Mouse (Mus musculus): ENCODE results near the gene 1700025F22Rik. TPM values are rescaled to one million over a fixed set of nuclear protein-coding genes. Genes with fewer than 3 reads are reported as not detected.
"Not testable (repeated sequence)": the region's sequence is repeated elsewhere in the genome, so short reads cannot be mapped to it uniquely, and the experiment has no call there.

1700025F22Rik gene
- total RNA-seq (2014; fragmentation: Nextera tagmentation) (not detected in 2 replicates), total RNA-seq (2017) (not detected in 2 replicates)

GRCm38 (mm10) chr19:11165172-11165571, at the start of gene 1700025F22Rik:
Gene 1700025F22Rik, minus strand, starts transcription at chr19:11165320.
- peak; percentile 61 for ATAC-seq (replicated peaks; ENCODE audit: low FRiP score, low TSS enrichment, poor library complexity, severe bottlenecking)

GRCm38 (mm10) chr19:11196546-11196945, 31.4 kb upstream of the 1700025F22Rik start, which contains the start of gene Ms4a13:
Gene Ms4a13, minus strand, starts transcription at chr19:11196737.
- no peak for ATAC-seq (replicated peaks; ENCODE audit: low FRiP score, low TSS enrichment, poor library complexity, severe bottlenecking)

- no peak for ATAC-seq (replicated peaks; ENCODE audit: low FRiP score, low TSS enrichment, poor library complexity, severe bottlenecking)
Measured at GRCm38 (mm10) chr19:11192552-11192951, 27.4 kb upstream of the 1700025F22Rik start.

- ATAC-seq (replicated peaks; ENCODE audit: low FRiP score, low TSS enrichment, poor library complexity, severe bottlenecking) = no peak
Measured at GRCm38 (mm10) chr19:11184121-11184520, 19.0 kb upstream of the 1700025F22Rik start.

GRCm38 (mm10) chr19:11177464-11177863, 12.3 kb upstream of the 1700025F22Rik start:
- no peak for ATAC-seq (replicated peaks; ENCODE audit: low FRiP score, low TSS enrichment, poor library complexity, severe bottlenecking)

GRCm38 (mm10) chr19:11157890-11158289, 7.2 kb downstream of the 1700025F22Rik start:
- ATAC-seq (replicated peaks; ENCODE audit: low FRiP score, low TSS enrichment, poor library complexity, severe bottlenecking) = not testable (repeated sequence)

GRCm38 (mm10) chr19:11135336-11135735, 29.8 kb downstream of the 1700025F22Rik start:
- ATAC-seq (replicated peaks; ENCODE audit: low FRiP score, low TSS enrichment, poor library complexity, severe bottlenecking) = no peak

- no peak for ATAC-seq (replicated peaks; ENCODE audit: low FRiP score, low TSS enrichment, poor library complexity, severe bottlenecking)
Measured at GRCm38 (mm10) chr19:11134852-11135251, 30.3 kb downstream of the 1700025F22Rik start.

- not testable (repeated sequence) for ATAC-seq (replicated peaks; ENCODE audit: low FRiP score, low TSS enrichment, poor library complexity, severe bottlenecking)
Measured at GRCm38 (mm10) chr19:11130776-11131175, 34.3 kb downstream of the 1700025F22Rik start, which contains the start of gene 1700017D01Rik. Gene 1700017D01Rik, minus strand, starts transcription at chr19:11130876.

GRCm38 (mm10) chr19:11129702-11130101, 35.4 kb downstream of the 1700025F22Rik start:
- no peak for ATAC-seq (replicated peaks; ENCODE audit: low FRiP score, low TSS enrichment, poor library complexity, severe bottlenecking)

- ATAC-seq (replicated peaks; ENCODE audit: low FRiP score, low TSS enrichment, poor library complexity, severe bottlenecking) = peak; percentile 99
Measured at GRCm38 (mm10) chr19:11121016-11121420, 44.1 kb downstream of the 1700025F22Rik start.

- ATAC-seq (replicated peaks; ENCODE audit: low FRiP score, low TSS enrichment, poor library complexity, severe bottlenecking) = no peak
Measured at GRCm38 (mm10) chr19:11119338-11119737, 45.8 kb downstream of the 1700025F22Rik start.

GRCm38 (mm10) chr19:11107746-11108145, 57.4 kb downstream of the 1700025F22Rik start:
- no peak for ATAC-seq (replicated peaks; ENCODE audit: low FRiP score, low TSS enrichment, poor library complexity, severe bottlenecking)

- no peak for ATAC-seq (replicated peaks; ENCODE audit: low FRiP score, low TSS enrichment, poor library complexity, severe bottlenecking)
Measured at GRCm38 (mm10) chr19:11101880-11102279, 63.2 kb downstream of the 1700025F22Rik start.

GRCm38 (mm10) chr19:11098401-11098800, 66.7 kb downstream of the 1700025F22Rik start:
- no peak for ATAC-seq (replicated peaks; ENCODE audit: low FRiP score, low TSS enrichment, poor library complexity, severe bottlenecking)

- not testable (repeated sequence) for ATAC-seq (replicated peaks; ENCODE audit: low FRiP score, low TSS enrichment, poor library complexity, severe bottlenecking)
Measured at GRCm38 (mm10) chr19:11092131-11092530, 73.0 kb downstream of the 1700025F22Rik start.

Other genes with a start within 250 kb of the 1700025F22Rik start
- not detected in 2 replicates for gene Zp1, start 244.7 kb downstream of the 1700025F22Rik start, total RNA-seq (2014; fragmentation: Nextera tagmentation)
- gene Zp1, start 244.7 kb downstream of the 1700025F22Rik start, total RNA-seq (2017) = not detected in 2 replicates
- not detected in 2 replicates for gene Ptgdr2, start 228.2 kb downstream of the 1700025F22Rik start, total RNA-seq (2014; fragmentation: Nextera tagmentation)
- not detected in 2 replicates for gene Ptgdr2, start 228.2 kb downstream of the 1700025F22Rik start, total RNA-seq (2017)
- 24.8 and 30.6 TPM in 2 replicates for gene Ccdc86, start 216.1 kb downstream of the 1700025F22Rik start, total RNA-seq (2014; fragmentation: Nextera tagmentation)
- 21.0 and 26.2 TPM in 2 replicates for gene Ccdc86, start 216.1 kb downstream of the 1700025F22Rik start, total RNA-seq (2017)
- not detected in 2 replicates for gene Ms4a10, start 190.7 kb downstream of the 1700025F22Rik start, total RNA-seq (2014; fragmentation: Nextera tagmentation)
- not detected in 2 replicates for gene Ms4a10, start 190.7 kb downstream of the 1700025F22Rik start, total RNA-seq (2017)
- not detected in 2 replicates for gene Ms4a15, start 172.1 kb downstream of the 1700025F22Rik start, total RNA-seq (2014; fragmentation: Nextera tagmentation)
- not detected in 2 replicates for gene Ms4a15, start 172.1 kb downstream of the 1700025F22Rik start, total RNA-seq (2017)
- gene Ms4a18, start 147.3 kb downstream of the 1700025F22Rik start, total RNA-seq (2014; fragmentation: Nextera tagmentation) = not detected in 2 replicates
- gene Ms4a18, start 147.3 kb downstream of the 1700025F22Rik start, total RNA-seq (2017) = not detected in 2 replicates
- not detected in 2 replicates for gene Ms4a8a, start 84.2 kb downstream of the 1700025F22Rik start, total RNA-seq (2014; fragmentation: Nextera tagmentation)
- not detected in 2 replicates for gene Ms4a8a, start 84.2 kb downstream of the 1700025F22Rik start, total RNA-seq (2017)
- not detected in 2 replicates for gene 1700017D01Rik, start 34.4 kb downstream of the 1700025F22Rik start, total RNA-seq (2014; fragmentation: Nextera tagmentation)
- gene 1700017D01Rik, start 34.4 kb downstream of the 1700025F22Rik start, total RNA-seq (2017) = not detected in 2 replicates
- not detected in 2 replicates for gene Ms4a13, start 31.4 kb upstream of the 1700025F22Rik start, total RNA-seq (2014; fragmentation: Nextera tagmentation)
- gene Ms4a13, start 31.4 kb upstream of the 1700025F22Rik start, total RNA-seq (2017) = not detected in 2 replicates
- not detected in 2 replicates for gene Ms4a12, start 67.1 kb upstream of the 1700025F22Rik start, total RNA-seq (2014; fragmentation: Nextera tagmentation)
- gene Ms4a12, start 67.1 kb upstream of the 1700025F22Rik start, total RNA-seq (2017) = not detected in 2 replicates
- 3.3 TPM in 1 of 2 replicates, not detected in the other for gene Ms4a1, start 100.9 kb upstream of the 1700025F22Rik start, total RNA-seq (2014; fragmentation: Nextera tagmentation)
- gene Ms4a1, start 100.9 kb upstream of the 1700025F22Rik start, total RNA-seq (2017) = not detected in 2 replicates
- gene Ms4a5, start 118.6 kb upstream of the 1700025F22Rik start, total RNA-seq (2014; fragmentation: Nextera tagmentation) = not detected in 2 replicates
- not detected in 2 replicates for gene Ms4a5, start 118.6 kb upstream of the 1700025F22Rik start, total RNA-seq (2017)
- not detected in 2 replicates for gene Ms4a14, start 149.1 kb upstream of the 1700025F22Rik start, total RNA-seq (2014; fragmentation: Nextera tagmentation)
- not detected in 2 replicates for gene Ms4a14, start 149.1 kb upstream of the 1700025F22Rik start, total RNA-seq (2017)
- gene Ms4a7, start 170.8 kb upstream of the 1700025F22Rik start, total RNA-seq (2014; fragmentation: Nextera tagmentation) = not detected in 2 replicates
- not detected in 2 replicates for gene Ms4a7, start 170.8 kb upstream of the 1700025F22Rik start, total RNA-seq (2017)
- not detected in 2 replicates for gene Ms4a4a, start 210.2 kb upstream of the 1700025F22Rik start, total RNA-seq (2014; fragmentation: Nextera tagmentation)
- gene Ms4a4a, start 210.2 kb upstream of the 1700025F22Rik start, total RNA-seq (2017) = not detected in 2 replicates
- gene Ms4a4c, start 239.4 kb upstream of the 1700025F22Rik start, total RNA-seq (2014; fragmentation: Nextera tagmentation) = not detected in 2 replicates
- not detected in 2 replicates for gene Ms4a4c, start 239.4 kb upstream of the 1700025F22Rik start, total RNA-seq (2017)